Mouse (Mus musculus) thymus, postnatal 25 days (tissue): ENCODE data around the gene Krtap6-1.
"Not testable (repeated sequence)": the region's sequence is repeated elsewhere in the genome, so short reads cannot be mapped to it uniquely, and the experiment has no call there.

Experiments
- DNase-seq: peaks from one replicate; pipeline ENCODE4 v3.0.0; 2022

Krtap6-1 gene

GRCm38 (mm10) chr16:89031399-89031798, at the start of gene Krtap6-1:
TSS of gene Krtap6-1 (plus strand) at chr16:89031699.
- not testable (repeated sequence) for DNase-seq

GRCm38 (mm10) chr16:89010659-89011058, 20.8 kb upstream of the Krtap6-1 start, which contains the start of gene Krtap22-2:
TSS of gene Krtap22-2 (minus strand) at chr16:89010759.
- no peak for DNase-seq

GRCm38 (mm10) chr16:89013973-89014372, 17.5 kb upstream of the Krtap6-1 start:
- no peak for DNase-seq

- DNase-seq = not testable (repeated sequence)
Observed at GRCm38 (mm10) chr16:89014984-89015383, 16.5 kb upstream of the Krtap6-1 start, which contains the start of gene Gm10229. TSS of gene Gm10229 (plus strand) at chr16:89015284.

GRCm38 (mm10) chr16:89041372-89041771, 9.9 kb downstream of the Krtap6-1 start, which contains the start of gene Gm10228:
TSS of gene Gm10228 (minus strand) at chr16:89041472.
- DNase-seq = not testable (repeated sequence)

GRCm38 (mm10) chr16:89047783-89048182, 16.3 kb downstream of the Krtap6-1 start, which contains the start of gene Krtap6-5:
TSS of gene Krtap6-5 (minus strand) at chr16:89047883.
- no peak for DNase-seq

- not testable (repeated sequence) for DNase-seq
Observed at GRCm38 (mm10) chr16:89063902-89064301, 32.4 kb downstream of the Krtap6-1 start, which contains the start of gene 1110025L11Rik. TSS of gene 1110025L11Rik (minus strand) at chr16:89064002.

- DNase-seq = not testable (repeated sequence)
Observed at GRCm38 (mm10) chr16:89071041-89071440, 39.5 kb downstream of the Krtap6-1 start.
